Mouse (Mus musculus): ENCODE results near the gene Krtap22-2. TPM values are rescaled to one million over a fixed set of nuclear protein-coding genes. Genes with fewer than 3 reads are reported as not detected.

The Krtap22-2 gene
- polyA plus RNA-seq, 2 experiments = not detected

- no peak overlapping the region for H3K4me3 ChIP-seq (ENCODE audit: insufficient read depth in 1 of 2, low read depth in 2 of 2, low read length in 2 of 2)
- 84% methylated on average over 3 of the region's 3 CpGs for WGBS (ENCODE audit: insufficient replicate concordance)
- H3K9ac ChIP-seq (replicated peaks) = no peak overlapping the region
- no peaks in the 10 kb centered on the region for H3K36me3 ChIP-seq (replicated peaks; ENCODE audit: control insufficient read depth, insufficient read depth, low read depth)
- H3K4me2 ChIP-seq (ENCODE audit: low read depth) = no peak overlapping the region
- H3K27me3 ChIP-seq (ENCODE audit: control insufficient read depth, insufficient read depth, low read length) = no peaks in the 10 kb centered on the region
- H3K9me3 ChIP-seq (ENCODE audit: control insufficient read depth, low read length) = no peaks in the 10 kb centered on the region
- H3K4me1 ChIP-seq (replicated peaks; ENCODE audit: control insufficient read depth in 2 of 2, insufficient read depth in 2 of 2, low read length in 1 of 2) = no peaks in the 10 kb centered on the region
- ATAC-seq (ENCODE audit: insufficient read depth) = no peak
- TF ChIP-seq CTCF (IDR thresholded peaks at IDR 0.05; ENCODE audit: low read depth) (no peak), EP300 (IDR thresholded peaks at IDR 0.05; ENCODE audit: low read depth) (no peak)
- no peak for DNase-seq (ENCODE audit: low read depth in 3 of 3, low spot score in 3 of 3)
- no peak overlapping the region for H3K27ac ChIP-seq
Observed at GRCm38 (mm10) chr16:89013973-89014372, 3.4 kb upstream of the Krtap22-2 start.

- no peak within 1 kb of the TSS for H3K4me3 ChIP-seq (ENCODE audit: insufficient read depth in 1 of 2, low read depth in 2 of 2, low read length in 2 of 2)
- no peak within 1 kb of the TSS for H3K9ac ChIP-seq (replicated peaks)
- H3K27me3 ChIP-seq (ENCODE audit: control insufficient read depth, insufficient read depth, low read length) = no peaks in the 10 kb centered on the region
- TF ChIP-seq EP300 (IDR thresholded peaks at IDR 0.05; ENCODE audit: low read depth) = no peak
- TF ChIP-seq CTCF (IDR thresholded peaks at IDR 0.05; ENCODE audit: low read depth) = no peak
- H3K4me2 ChIP-seq (ENCODE audit: low read depth) = no peak within 1 kb of the TSS
- H3K27ac ChIP-seq = no peak within 1 kb of the TSS
- WGBS (ENCODE audit: insufficient replicate concordance) = 77% methylated on average over 7 of the region's 7 CpGs
- H3K4me1 ChIP-seq (replicated peaks; ENCODE audit: control insufficient read depth in 2 of 2, insufficient read depth in 2 of 2, low read length in 1 of 2) = no peaks in the 10 kb centered on the region
- no peak for ATAC-seq (ENCODE audit: insufficient read depth)
- no peaks in the 10 kb centered on the region for H3K36me3 ChIP-seq (replicated peaks; ENCODE audit: control insufficient read depth, insufficient read depth, low read depth)
- no peaks in the 10 kb centered on the region for H3K9me3 ChIP-seq (ENCODE audit: control insufficient read depth, low read length)
- no peak for DNase-seq (ENCODE audit: low read depth in 3 of 3, low spot score in 3 of 3)
Observed at GRCm38 (mm10) chr16:88962773-88963172, 47.8 kb downstream of the Krtap22-2 start, which contains the start of gene Krtap16-3. TSS of gene Krtap16-3 (minus strand) at chr16:88962873.

Other genes starting within 250 kb of the Krtap22-2 start
- not detected in 2 replicates for gene 2310057N15Rik, start 236.6 kb downstream of the Krtap22-2 start, polyA plus RNA-seq (2012; rRNA removed)
- not detected in 2 replicates for gene 2310057N15Rik, start 236.6 kb downstream of the Krtap22-2 start, polyA plus RNA-seq (2014; fragmentation: Nextera tagmentation; extraction: Ambion mirVana)
- not detected in 2 replicates for gene Gm5965, start 232.9 kb downstream of the Krtap22-2 start, polyA plus RNA-seq (2012; rRNA removed)
- not detected in 2 replicates for gene Gm5965, start 232.9 kb downstream of the Krtap22-2 start, polyA plus RNA-seq (2014; fragmentation: Nextera tagmentation; extraction: Ambion mirVana)
- gene Gm20741, start 198.5 kb downstream of the Krtap22-2 start, polyA plus RNA-seq (2012; rRNA removed) = not detected in 2 replicates
- gene Gm20741, start 198.5 kb downstream of the Krtap22-2 start, polyA plus RNA-seq (2014; fragmentation: Nextera tagmentation; extraction: Ambion mirVana) = not detected in 2 replicates
- not detected in 2 replicates for gene Krtap15, start 190.5 kb downstream of the Krtap22-2 start, polyA plus RNA-seq (2012; rRNA removed)
- not detected in 2 replicates for gene Krtap15, start 190.5 kb downstream of the Krtap22-2 start, polyA plus RNA-seq (2014; fragmentation: Nextera tagmentation; extraction: Ambion mirVana)
- gene Krtap14, start 184.6 kb downstream of the Krtap22-2 start, polyA plus RNA-seq (2012; rRNA removed) = not detected in 2 replicates
- not detected in 2 replicates for gene Krtap14, start 184.6 kb downstream of the Krtap22-2 start, polyA plus RNA-seq (2014; fragmentation: Nextera tagmentation; extraction: Ambion mirVana)
- not detected in 2 replicates for gene Krtap19-1, start 141.3 kb downstream of the Krtap22-2 start, polyA plus RNA-seq (2012; rRNA removed)
- gene Krtap19-1, start 141.3 kb downstream of the Krtap22-2 start, polyA plus RNA-seq (2014; fragmentation: Nextera tagmentation; extraction: Ambion mirVana) = not detected in 2 replicates
- not detected in 2 replicates for gene Krtap19-2, start 136.5 kb downstream of the Krtap22-2 start, polyA plus RNA-seq (2012; rRNA removed)
- not detected in 2 replicates for gene Krtap19-2, start 136.5 kb downstream of the Krtap22-2 start, polyA plus RNA-seq (2014; fragmentation: Nextera tagmentation; extraction: Ambion mirVana)
- not detected in 2 replicates for gene Krtap19-3, start 132.7 kb downstream of the Krtap22-2 start, polyA plus RNA-seq (2012; rRNA removed)
- not detected in 2 replicates for gene Krtap19-3, start 132.7 kb downstream of the Krtap22-2 start, polyA plus RNA-seq (2014; fragmentation: Nextera tagmentation; extraction: Ambion mirVana)
- gene Krtap19-4, start 125.7 kb downstream of the Krtap22-2 start, polyA plus RNA-seq (2012; rRNA removed) = not detected in 2 replicates
- not detected in 2 replicates for gene Krtap19-4, start 125.7 kb downstream of the Krtap22-2 start, polyA plus RNA-seq (2014; fragmentation: Nextera tagmentation; extraction: Ambion mirVana)
- not detected in 2 replicates for gene Krtap19-5, start 114.3 kb downstream of the Krtap22-2 start, polyA plus RNA-seq (2012; rRNA removed)
- gene Krtap19-5, start 114.3 kb downstream of the Krtap22-2 start, polyA plus RNA-seq (2014; fragmentation: Nextera tagmentation; extraction: Ambion mirVana) = not detected in 2 replicates
- not detected in 2 replicates for gene Krtap19-9b, start 78.5 kb downstream of the Krtap22-2 start, polyA plus RNA-seq (2012; rRNA removed)
- gene Krtap19-9b, start 78.5 kb downstream of the Krtap22-2 start, polyA plus RNA-seq (2014; fragmentation: Nextera tagmentation; extraction: Ambion mirVana) = not detected in 2 replicates
- gene Krtap16-3, start 47.9 kb downstream of the Krtap22-2 start, polyA plus RNA-seq (2012; rRNA removed) = not detected in 2 replicates
- not detected in 2 replicates for gene Krtap16-3, start 47.9 kb downstream of the Krtap22-2 start, polyA plus RNA-seq (2014; fragmentation: Nextera tagmentation; extraction: Ambion mirVana)
- not detected in 2 replicates for gene Gm10229, start 4.5 kb upstream of the Krtap22-2 start, polyA plus RNA-seq (2012; rRNA removed)
- not detected in 2 replicates for gene Gm10229, start 4.5 kb upstream of the Krtap22-2 start, polyA plus RNA-seq (2014; fragmentation: Nextera tagmentation; extraction: Ambion mirVana)
- not detected in 2 replicates for gene Krtap6-1, start 20.9 kb upstream of the Krtap22-2 start, polyA plus RNA-seq (2012; rRNA removed)
- not detected in 2 replicates for gene Krtap6-1, start 20.9 kb upstream of the Krtap22-2 start, polyA plus RNA-seq (2014; fragmentation: Nextera tagmentation; extraction: Ambion mirVana)
- not detected in 2 replicates for gene Gm10228, start 30.7 kb upstream of the Krtap22-2 start, polyA plus RNA-seq (2012; rRNA removed)
- not detected in 2 replicates for gene Gm10228, start 30.7 kb upstream of the Krtap22-2 start, polyA plus RNA-seq (2014; fragmentation: Nextera tagmentation; extraction: Ambion mirVana)
- gene Krtap6-5, start 37.1 kb upstream of the Krtap22-2 start, polyA plus RNA-seq (2012; rRNA removed) = not detected in 2 replicates
- not detected in 2 replicates for gene Krtap6-5, start 37.1 kb upstream of the Krtap22-2 start, polyA plus RNA-seq (2014; fragmentation: Nextera tagmentation; extraction: Ambion mirVana)
- not detected in 2 replicates for gene 1110025L11Rik, start 53.2 kb upstream of the Krtap22-2 start, polyA plus RNA-seq (2012; rRNA removed)
- not detected in 2 replicates for gene 1110025L11Rik, start 53.2 kb upstream of the Krtap22-2 start, polyA plus RNA-seq (2014; fragmentation: Nextera tagmentation; extraction: Ambion mirVana)
- not detected in 2 replicates for gene Krtap6-3, start 73.3 kb upstream of the Krtap22-2 start, polyA plus RNA-seq (2012; rRNA removed)
- gene Krtap6-3, start 73.3 kb upstream of the Krtap22-2 start, polyA plus RNA-seq (2014; fragmentation: Nextera tagmentation; extraction: Ambion mirVana) = not detected in 2 replicates
- not detected in 2 replicates for gene Gm6358, start 130.1 kb upstream of the Krtap22-2 start, polyA plus RNA-seq (2012; rRNA removed)
- not detected in 2 replicates for gene Gm6358, start 130.1 kb upstream of the Krtap22-2 start, polyA plus RNA-seq (2014; fragmentation: Nextera tagmentation; extraction: Ambion mirVana)
- gene Gm10061, start 140.3 kb upstream of the Krtap22-2 start, polyA plus RNA-seq (2012; rRNA removed) = not detected in 2 replicates
- not detected in 2 replicates for gene Gm10061, start 140.3 kb upstream of the Krtap22-2 start, polyA plus RNA-seq (2014; fragmentation: Nextera tagmentation; extraction: Ambion mirVana)
- not detected in 2 replicates for gene Gm9789, start 147.2 kb upstream of the Krtap22-2 start, polyA plus RNA-seq (2012; rRNA removed)
- not detected in 2 replicates for gene Gm9789, start 147.2 kb upstream of the Krtap22-2 start, polyA plus RNA-seq (2014; fragmentation: Nextera tagmentation; extraction: Ambion mirVana)
- not detected in 2 replicates for gene Gm7735, start 158.7 kb upstream of the Krtap22-2 start, polyA plus RNA-seq (2012; rRNA removed)
- gene Gm7735, start 158.7 kb upstream of the Krtap22-2 start, polyA plus RNA-seq (2014; fragmentation: Nextera tagmentation; extraction: Ambion mirVana) = not detected in 2 replicates
- gene 1110057P08Rik, start 164.0 kb upstream of the Krtap22-2 start, polyA plus RNA-seq (2012; rRNA removed) = not detected in 2 replicates
- gene 1110057P08Rik, start 164.0 kb upstream of the Krtap22-2 start, polyA plus RNA-seq (2014; fragmentation: Nextera tagmentation; extraction: Ambion mirVana) = not detected in 2 replicates
- not detected in 2 replicates for gene Krtap20-2, start 195.1 kb upstream of the Krtap22-2 start, polyA plus RNA-seq (2012; rRNA removed)
- gene Krtap20-2, start 195.1 kb upstream of the Krtap22-2 start, polyA plus RNA-seq (2014; fragmentation: Nextera tagmentation; extraction: Ambion mirVana) = not detected in 2 replicates

Data from liver, embryonic 14.5 days (tissue).